Mouse (Mus musculus): ENCODE measurements around the gene Vcl. TPM values are rescaled to one million over a fixed set of nuclear protein-coding genes. Genes with fewer than 3 reads are reported as not detected.

The Vcl gene
- polyA plus RNA-seq, 2 experiments, result 64.1 to 67.4 TPM

DNA sequence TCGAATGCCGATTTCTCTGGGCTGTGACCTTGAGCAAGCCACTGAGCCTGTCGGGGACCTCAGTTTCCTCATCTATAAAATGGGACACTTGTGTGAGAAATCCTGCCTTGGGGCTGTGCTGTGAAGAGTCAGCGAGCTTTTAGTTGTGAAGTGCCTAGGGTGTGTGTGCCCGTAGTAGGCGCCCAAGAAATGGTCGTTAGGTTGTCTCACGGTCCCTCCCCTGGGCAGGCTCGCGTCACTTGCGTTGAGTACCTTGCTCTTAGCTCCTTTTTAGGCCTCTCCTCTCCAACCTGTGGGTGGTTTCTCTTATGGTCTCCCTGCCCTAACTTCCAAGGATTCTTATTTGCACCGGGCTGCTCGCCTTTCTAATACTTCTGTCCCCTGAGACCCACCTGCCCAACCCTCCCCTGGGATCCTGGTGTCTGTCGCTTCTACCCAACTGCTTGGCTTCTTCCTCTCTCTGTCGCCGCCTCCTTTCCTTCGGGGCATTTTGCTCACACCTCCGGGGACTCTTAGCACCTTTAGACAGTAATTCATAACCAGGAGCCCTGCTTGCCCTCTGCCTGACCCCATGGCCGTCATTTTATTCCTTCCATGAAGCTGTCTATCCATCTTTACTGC, 726 bp downstream of the Vcl start:
- no peak for TF ChIP-seq POLR2A (IDR thresholded peaks at IDR 0.05; ENCODE audit: borderline replicate concordance, extremely low read depth, insufficient read depth, insufficient read length)
- ATAC-seq (ENCODE audit: low FRiP score, low read depth), result no peak

DNA sequence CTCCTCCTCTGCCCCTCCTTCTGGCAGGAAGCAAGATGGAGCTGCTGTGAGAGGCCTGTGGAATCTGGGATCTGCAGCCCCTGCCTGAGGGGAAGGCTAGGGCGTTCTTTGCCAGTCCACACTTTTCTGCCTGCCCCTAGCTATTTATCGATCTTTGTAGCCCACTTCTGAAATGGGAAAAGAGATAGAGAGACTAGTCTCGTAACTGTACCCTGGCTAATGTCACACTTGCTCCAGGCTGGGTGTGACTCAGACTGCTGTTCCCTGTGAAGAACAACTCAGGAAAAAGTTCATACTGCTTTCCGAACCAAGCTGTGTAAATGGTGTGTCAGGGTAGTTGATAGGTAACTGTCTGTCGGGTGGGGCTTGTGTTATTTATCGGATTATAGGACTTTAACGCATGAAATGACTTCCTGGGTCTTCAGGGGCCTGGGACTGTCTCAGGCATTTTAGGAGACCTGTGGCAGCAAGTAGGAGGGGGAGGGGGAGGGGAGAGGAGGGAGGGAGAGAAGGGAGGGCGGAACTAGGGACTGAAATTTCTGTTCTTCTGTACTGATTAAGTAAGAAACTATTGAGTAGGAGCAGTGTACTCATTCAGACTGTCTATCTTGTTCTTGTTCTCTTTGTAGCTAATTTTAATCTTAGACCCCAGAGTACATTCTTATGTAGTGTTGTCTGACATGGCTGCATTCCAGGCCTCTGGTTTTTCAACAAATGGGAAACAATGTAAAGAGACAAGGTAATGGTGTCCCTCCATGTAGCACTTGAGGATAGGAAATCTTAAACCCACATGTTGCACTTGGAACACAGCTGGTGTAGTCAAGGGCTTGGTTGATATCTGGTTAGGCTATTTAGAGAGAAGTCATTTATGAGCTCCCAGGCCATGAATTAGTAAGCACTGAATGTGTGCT, 1.5 kb downstream of the Vcl start:
- Histone ChIP-seq H3K27me3 (ENCODE audit: control insufficient read depth, insufficient read depth, low read length) (no peaks in the 10 kb centered on the region), H3K27ac (replicated peaks; ENCODE audit: low read depth, low read length) (0 out of 2 replicates have a peak overlapping the region, but pooled peaks have one; percentile 1), H3K4me2 (replicated peaks; ENCODE audit: low read depth, low read length, severe bottlenecking) (peak overlapping the region; percentile 89), H3K4me3 (replicated peaks; ENCODE audit: low read length) (peak overlapping the region; percentile 94), H3K9me3 (ENCODE audit: control insufficient read depth, low read length) (no peaks in the 10 kb centered on the region), H3K4me1 (ENCODE audit: control insufficient read depth, insufficient read depth, low read length) (peaks cover 20% of the 10 kb centered on the region), H3K9ac (ENCODE audit: low read depth, low read length, severe bottlenecking) (peak overlapping the region; percentile 76), H3K36me3 (ENCODE audit: control insufficient read depth, insufficient read depth, low read length) (no peaks in the 10 kb centered on the region)
- 17% methylated on average over 8 of the region's 8 CpGs for WGBS
- ATAC-seq (ENCODE audit: low FRiP score, low read depth) (no peak), DNase-seq (ENCODE audit: low spot score) (no peak)
- no peak for TF ChIP-seq POLR2A (IDR thresholded peaks at IDR 0.05; ENCODE audit: borderline replicate concordance, extremely low read depth, insufficient read depth, insufficient read length)

More for the DNA sequence above, 726 bp downstream of the Vcl start:
- Histone ChIP-seq H3K27me3 (ENCODE audit: control insufficient read depth, insufficient read depth, low read length) (no peaks in the 10 kb centered on the region), H3K9ac (ENCODE audit: low read depth, low read length, severe bottlenecking) (peak overlapping the region; percentile 76), H3K27ac (replicated peaks; ENCODE audit: low read depth, low read length) (peak overlapping the region; percentile 75), H3K4me3 (replicated peaks; ENCODE audit: low read length) (peak overlapping the region; percentile 94), H3K4me1 (ENCODE audit: control insufficient read depth, insufficient read depth, low read length) (peaks cover 20% of the 10 kb centered on the region), H3K4me2 (replicated peaks; ENCODE audit: low read depth, low read length, severe bottlenecking) (peak overlapping the region; percentile 89), H3K9me3 (ENCODE audit: control insufficient read depth, low read length) (no peaks in the 10 kb centered on the region), H3K36me3 (ENCODE audit: control insufficient read depth, insufficient read depth, low read length) (no peaks in the 10 kb centered on the region)
- under 1% methylated on average over 19 of the region's 19 CpGs for WGBS
- DNase-seq (ENCODE audit: low spot score), result no peak

DNA sequence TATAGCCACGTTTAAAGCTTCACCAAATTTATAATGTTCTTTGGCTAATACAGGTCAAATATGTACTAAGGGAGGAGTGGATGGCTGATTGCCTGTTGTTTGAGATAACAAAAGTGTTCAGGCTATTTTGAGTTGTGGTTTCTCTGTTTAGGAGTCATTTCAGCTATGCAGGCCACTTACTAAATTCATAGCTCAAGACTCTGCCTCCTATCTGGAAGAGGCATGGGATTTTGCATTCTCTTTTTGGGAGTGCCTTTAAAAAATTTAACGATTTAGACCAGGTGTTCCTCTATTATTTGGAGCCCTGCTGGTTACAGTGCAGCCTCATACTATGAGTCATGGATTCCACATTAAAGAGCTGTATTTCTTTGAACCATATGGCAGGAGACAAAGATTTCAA, 9.2 kb downstream of the Vcl start:
- DNase-seq (ENCODE audit: low spot score) (peak; percentile 72), ATAC-seq (ENCODE audit: low FRiP score, low read depth) (peak; percentile 80)
- 21% methylated on average over 2 of the region's 2 CpGs for WGBS
- no peak for TF ChIP-seq POLR2A (IDR thresholded peaks at IDR 0.05; ENCODE audit: borderline replicate concordance, extremely low read depth, insufficient read depth, insufficient read length)
- Histone ChIP-seq H3K27me3 (ENCODE audit: control insufficient read depth, insufficient read depth, low read length) (no peaks in the 10 kb centered on the region), H3K9me3 (ENCODE audit: control insufficient read depth, low read length) (no peaks in the 10 kb centered on the region), H3K27ac (replicated peaks; ENCODE audit: low read depth, low read length) (peak overlapping the region; percentile 8; the same call in 1 of the 2 replicates), H3K4me3 (replicated peaks; ENCODE audit: low read length) (no peak overlapping the region), H3K4me2 (replicated peaks; ENCODE audit: low read depth, low read length, severe bottlenecking) (no peak overlapping the region), H3K36me3 (ENCODE audit: control insufficient read depth, insufficient read depth, low read length) (no peaks in the 10 kb centered on the region), H3K4me1 (ENCODE audit: control insufficient read depth, insufficient read depth, low read length) (peaks cover 22% of the 10 kb centered on the region), H3K9ac (ENCODE audit: low read depth, low read length, severe bottlenecking) (no peak overlapping the region)

DNA sequence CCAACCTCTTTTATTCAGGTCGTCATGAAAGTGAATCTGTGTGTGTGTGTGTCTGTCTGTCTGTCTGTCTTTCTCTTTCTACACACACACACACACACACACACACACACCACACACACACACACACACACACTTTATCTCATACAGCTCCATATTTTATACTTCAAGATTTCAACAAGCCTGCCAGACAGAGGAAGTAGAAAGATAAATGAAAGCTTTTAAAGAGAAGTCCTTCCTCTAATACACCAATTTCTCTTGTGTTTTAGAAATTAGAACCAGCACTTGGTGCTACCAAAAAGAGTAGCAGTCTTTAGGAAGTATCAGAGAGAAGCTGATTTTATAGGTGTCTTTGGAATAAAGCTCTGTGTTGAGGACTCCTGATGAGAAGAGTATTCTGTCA, 9.7 kb downstream of the Vcl start:
- 9% methylated on average over 1 of the region's 1 CpGs for WGBS
- H3K27me3 ChIP-seq (ENCODE audit: control insufficient read depth, insufficient read depth, low read length), result no peaks in the 10 kb centered on the region
- no peak for DNase-seq (ENCODE audit: low spot score)
- no peak overlapping the region for H3K4me3 ChIP-seq (replicated peaks; ENCODE audit: low read length)
- ATAC-seq (ENCODE audit: low FRiP score, low read depth), result no peak
- no peaks in the 10 kb centered on the region for H3K36me3 ChIP-seq (ENCODE audit: control insufficient read depth, insufficient read depth, low read length)
- H3K9me3 ChIP-seq (ENCODE audit: control insufficient read depth, low read length), result no peaks in the 10 kb centered on the region
- TF ChIP-seq POLR2A (IDR thresholded peaks at IDR 0.05; ENCODE audit: borderline replicate concordance, extremely low read depth, insufficient read depth, insufficient read length), result no peak
- no peak overlapping the region for H3K9ac ChIP-seq (ENCODE audit: low read depth, low read length, severe bottlenecking)
- peak overlapping the region; percentile 8 for H3K27ac ChIP-seq (replicated peaks; ENCODE audit: low read depth, low read length)
- no peak overlapping the region for H3K4me2 ChIP-seq (replicated peaks; ENCODE audit: low read depth, low read length, severe bottlenecking)
- H3K4me1 ChIP-seq (ENCODE audit: control insufficient read depth, insufficient read depth, low read length), result peaks cover 22% of the 10 kb centered on the region

DNA sequence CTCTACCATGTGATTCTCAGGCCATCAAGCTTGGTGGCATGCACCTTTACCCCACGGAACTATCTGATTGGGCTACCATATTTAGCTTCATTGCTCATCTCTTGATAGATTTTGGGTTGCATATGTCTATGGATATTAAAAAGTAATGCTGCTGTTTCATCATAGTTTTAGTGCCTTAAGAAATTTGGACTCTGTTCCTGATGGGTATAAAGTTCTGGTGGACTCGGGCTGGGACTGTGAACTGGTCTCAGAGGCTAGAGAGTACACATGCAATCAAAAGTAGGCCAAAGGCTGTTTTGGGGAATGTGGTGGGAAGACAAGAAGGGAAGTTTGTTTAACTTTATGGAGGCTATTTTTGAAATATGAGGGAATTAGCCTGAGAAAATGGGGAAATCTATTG, 16.1 kb downstream of the Vcl start:
- no peak for TF ChIP-seq POLR2A (IDR thresholded peaks at IDR 0.05; ENCODE audit: borderline replicate concordance, extremely low read depth, insufficient read depth, insufficient read length)
- Histone ChIP-seq H3K27ac (replicated peaks; ENCODE audit: low read depth, low read length) (no peak overlapping the region), H3K36me3 (ENCODE audit: control insufficient read depth, insufficient read depth, low read length) (no peaks in the 10 kb centered on the region), H3K27me3 (ENCODE audit: control insufficient read depth, insufficient read depth, low read length) (no peaks in the 10 kb centered on the region), H3K9ac (ENCODE audit: low read depth, low read length, severe bottlenecking) (no peak overlapping the region), H3K9me3 (ENCODE audit: control insufficient read depth, low read length) (no peaks in the 10 kb centered on the region), H3K4me1 (ENCODE audit: control insufficient read depth, insufficient read depth, low read length) (peaks cover 6% of the 10 kb centered on the region), H3K4me2 (replicated peaks; ENCODE audit: low read depth, low read length, severe bottlenecking) (no peak overlapping the region), H3K4me3 (replicated peaks; ENCODE audit: low read length) (no peak overlapping the region)
- DNase-seq (ENCODE audit: low spot score), result no peak
- 89% methylated on average over 2 of the region's 2 CpGs for WGBS
- no peak for ATAC-seq (ENCODE audit: low FRiP score, low read depth)

All from limb, embryonic 14.5 days (tissue).